Mouse (Mus musculus): ENCODE measurements at regions not wholly inside any gene's neighbourhood (a gene's known extent, or its start where the extent isn't known, plus 50 kb on each side); places are given as distances from the start of the nearest gene placed in this dataset.

DNA sequence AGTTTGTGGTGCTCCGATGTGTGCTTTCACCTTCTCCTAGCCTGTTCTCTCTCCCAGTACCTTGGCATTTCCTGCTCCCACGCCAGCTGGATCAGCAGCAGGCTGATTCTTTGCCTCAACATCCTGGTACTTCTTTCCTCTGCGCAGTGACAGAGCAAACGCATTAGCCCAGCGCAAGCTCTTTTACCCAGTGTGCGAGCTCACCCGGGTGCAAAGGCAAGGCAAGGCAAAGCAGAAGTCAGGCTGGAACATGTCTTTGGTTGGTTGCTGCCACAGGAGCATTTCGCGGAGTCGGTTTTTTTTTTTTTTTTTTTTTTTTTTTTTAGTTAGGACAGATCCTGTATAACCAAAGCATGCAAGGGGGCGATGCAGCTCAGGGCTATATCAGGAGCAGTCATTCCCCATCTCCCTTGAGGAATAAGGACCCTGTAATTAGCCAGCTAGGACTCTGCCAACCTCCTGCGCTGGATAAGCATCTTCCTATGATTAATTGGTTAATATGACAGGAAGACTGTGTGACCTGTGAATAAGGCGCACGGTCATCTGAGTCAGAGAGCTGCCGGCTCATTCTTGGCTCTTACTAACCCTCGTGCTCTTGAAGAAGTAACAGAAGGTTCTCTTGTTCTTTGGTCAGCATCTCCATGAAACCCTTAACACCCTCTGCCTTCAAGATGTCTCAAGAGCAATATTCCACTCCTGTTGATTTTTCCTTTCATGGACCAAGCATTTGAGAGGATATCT lies 123.9 kb downstream of the Ifng start:
- TF ChIP-seq CTCF (IDR thresholded peaks at IDR 0.05; ENCODE audit: borderline replicate concordance, insufficient read depth, low read length) = no peak

DNA sequence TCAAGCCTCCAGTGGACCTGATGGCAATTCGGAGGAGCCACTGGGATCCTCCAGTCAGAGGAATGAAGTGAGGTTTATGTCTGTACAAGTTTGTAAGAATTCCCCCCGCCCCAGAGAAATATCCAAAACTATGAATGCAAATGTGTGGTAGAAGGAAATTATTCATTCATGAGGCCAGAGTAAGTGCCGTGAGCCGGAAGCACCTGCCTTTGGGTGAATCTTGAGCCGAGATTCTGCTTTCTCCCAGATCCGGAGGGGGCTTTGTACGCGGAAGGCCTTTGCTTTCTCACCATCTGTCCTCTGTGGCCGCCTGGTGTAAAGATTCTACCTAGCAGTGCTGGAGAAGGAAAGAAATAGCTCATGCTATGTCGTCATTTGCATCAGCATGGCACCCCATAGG lies 127.8 kb downstream of the Ifng start:
- TF ChIP-seq POLR2A (IDR thresholded peaks at IDR 0.05; ENCODE audit: low read depth, low read length) (no peak), CTCF (IDR thresholded peaks at IDR 0.05; ENCODE audit: borderline replicate concordance, insufficient read depth, low read length) (no peak)
- Histone ChIP-seq H3K4me3 (ENCODE audit: insufficient read depth, low read length) (no peak overlapping the region), H3K4me1 (ENCODE audit: control insufficient read depth, insufficient read depth, low read length) (no peaks in the 10 kb centered on the region), H3K27ac (ENCODE audit: insufficient read depth, low read length) (no peak overlapping the region)

More for the DNA sequence above, 123.9 kb downstream of the Ifng start:
- Histone ChIP-seq H3K4me3 (ENCODE audit: insufficient read depth, low read length) (no peak overlapping the region), H3K4me1 (ENCODE audit: control insufficient read depth, insufficient read depth, low read length) (peaks cover 2% of the 10 kb centered on the region; the same call in 1 of the 2 replicates), H3K27ac (ENCODE audit: insufficient read depth, low read length) (no peak overlapping the region)

DNA sequence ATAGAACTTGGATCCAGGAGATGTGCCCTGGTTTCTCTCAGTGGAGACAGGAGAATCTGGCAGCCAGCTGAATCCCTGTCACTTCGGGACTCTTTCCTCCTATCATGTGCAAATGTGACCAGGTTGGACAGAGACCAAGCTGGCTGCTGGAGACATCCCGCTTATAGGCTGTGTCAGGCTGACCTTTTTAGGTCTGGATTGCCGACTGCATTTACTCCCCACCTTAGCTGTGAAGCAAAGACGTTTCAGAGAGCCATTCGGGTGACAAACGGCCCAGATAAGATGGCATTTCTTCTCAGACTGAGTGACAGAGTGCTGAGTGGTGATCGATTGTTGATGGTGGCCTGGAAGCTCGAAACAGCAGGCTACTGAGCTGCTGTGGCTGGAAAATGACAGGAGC lies 128.6 kb downstream of the Ifng start:
- Histone ChIP-seq H3K27ac (ENCODE audit: insufficient read depth, low read length) (no peak overlapping the region), H3K4me3 (ENCODE audit: insufficient read depth, low read length) (no peak overlapping the region), H3K4me1 (ENCODE audit: control insufficient read depth, insufficient read depth, low read length) (no peaks in the 10 kb centered on the region)
- no peak for TF ChIP-seq CTCF (IDR thresholded peaks at IDR 0.05; ENCODE audit: borderline replicate concordance, insufficient read depth, low read length)
- no peak for TF ChIP-seq POLR2A (IDR thresholded peaks at IDR 0.05; ENCODE audit: low read depth, low read length)

DNA sequence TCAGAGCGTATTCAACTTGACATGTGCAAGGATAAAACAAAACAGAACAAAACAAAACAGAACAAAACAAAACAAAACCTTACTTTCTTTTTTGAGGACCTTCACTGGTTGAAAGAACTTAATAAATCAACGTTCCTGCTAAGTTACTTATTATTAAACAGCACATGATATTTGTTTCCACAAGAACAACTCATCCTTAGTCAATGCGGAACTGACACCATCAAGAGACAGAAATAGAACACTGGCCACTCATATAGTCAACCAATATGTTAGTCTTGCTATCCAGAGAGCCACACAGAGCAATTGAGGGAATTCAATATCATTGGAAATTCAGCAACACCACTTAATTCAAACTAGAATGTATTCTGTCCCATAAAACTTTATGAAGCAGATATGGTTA lies 132.4 kb downstream of the Ifng start:
- no peak overlapping the region for H3K4me3 ChIP-seq (ENCODE audit: insufficient read depth, low read length)
- no peak for TF ChIP-seq CTCF (IDR thresholded peaks at IDR 0.05; ENCODE audit: borderline replicate concordance, insufficient read depth, low read length)
- H3K27ac ChIP-seq (ENCODE audit: insufficient read depth, low read length) = no peak overlapping the region
- H3K4me1 ChIP-seq (ENCODE audit: control insufficient read depth, insufficient read depth, low read length) = no peaks in the 10 kb centered on the region

DNA sequence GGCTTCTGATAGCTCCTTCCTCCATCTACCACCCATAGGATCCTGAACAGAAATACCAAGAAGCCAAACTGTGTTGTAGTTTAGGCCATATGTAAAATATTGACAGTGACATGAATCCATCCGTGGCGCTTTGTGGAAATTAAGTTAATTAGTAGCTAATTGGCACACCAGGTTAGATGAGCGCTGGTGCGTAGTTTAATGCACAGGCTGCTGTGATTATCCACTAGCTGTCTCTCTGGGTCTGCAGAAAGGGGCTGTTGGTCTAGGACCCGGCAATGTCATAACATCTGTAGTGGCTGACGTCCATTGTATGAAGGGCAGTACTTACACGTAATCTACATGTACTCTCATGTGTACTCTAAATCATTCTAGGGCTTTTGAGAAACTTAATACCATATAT lies 134.7 kb downstream of the Ifng start:
- TF ChIP-seq CTCF (IDR thresholded peaks at IDR 0.05; ENCODE audit: borderline replicate concordance, insufficient read depth, low read length) (no peak), POLR2A (IDR thresholded peaks at IDR 0.05; ENCODE audit: low read depth, low read length) (no peak)
- Histone ChIP-seq H3K4me1 (ENCODE audit: control insufficient read depth, insufficient read depth, low read length) (no peaks in the 10 kb centered on the region), H3K4me3 (ENCODE audit: insufficient read depth, low read length) (no peak overlapping the region), H3K27ac (ENCODE audit: insufficient read depth, low read length) (no peak overlapping the region)

DNA sequence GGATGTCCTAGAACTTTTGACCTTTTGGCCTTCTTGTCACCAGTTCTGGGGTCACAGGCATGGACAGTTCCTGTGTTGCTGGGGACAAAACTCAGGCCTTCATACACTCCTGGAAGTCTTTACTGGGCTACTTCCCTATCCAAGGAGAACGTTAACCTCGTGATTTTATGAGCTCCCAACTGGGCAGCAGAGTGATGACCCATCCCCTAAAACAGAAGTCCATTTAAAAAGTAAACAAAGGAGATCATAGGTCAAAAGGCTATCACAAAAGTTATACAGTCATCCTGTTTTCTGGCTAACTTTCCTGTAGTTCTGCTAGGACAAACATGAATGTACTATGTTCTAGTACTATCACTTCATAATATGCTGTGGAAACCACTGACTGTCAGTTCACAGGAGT lies 140.5 kb downstream of the Ifng start:
- Histone ChIP-seq H3K4me1 (ENCODE audit: control insufficient read depth, insufficient read depth, low read length) (no peaks in the 10 kb centered on the region), H3K4me3 (ENCODE audit: insufficient read depth, low read length) (no peak overlapping the region), H3K27ac (ENCODE audit: insufficient read depth, low read length) (no peak overlapping the region)
- TF ChIP-seq POLR2A (IDR thresholded peaks at IDR 0.05; ENCODE audit: low read depth, low read length) = no peak
- TF ChIP-seq CTCF (IDR thresholded peaks at IDR 0.05; ENCODE audit: borderline replicate concordance, insufficient read depth, low read length) = no peak

DNA sequence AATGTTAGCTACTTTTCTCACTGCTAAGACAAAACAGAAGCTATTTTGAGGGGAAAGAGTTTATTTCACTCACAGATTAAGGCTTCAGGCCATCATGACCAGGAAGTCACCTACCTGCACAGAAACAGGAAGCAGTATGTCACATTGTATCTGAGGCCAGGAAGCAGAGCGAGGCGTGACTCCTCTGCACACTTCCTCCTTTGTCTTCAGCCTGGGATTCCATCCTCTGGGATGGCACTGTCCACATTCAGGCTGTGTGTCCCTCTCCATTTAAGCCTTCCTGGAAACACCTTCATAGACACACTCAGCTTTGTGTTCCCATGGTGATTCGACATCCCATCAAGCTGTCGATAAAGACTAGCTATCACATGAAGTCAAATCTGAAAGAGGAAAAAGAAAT lies 145.0 kb downstream of the Ifng start:
- H3K27ac ChIP-seq (ENCODE audit: insufficient read depth, low read length) = no peak overlapping the region
- no peak overlapping the region for H3K4me3 ChIP-seq (ENCODE audit: insufficient read depth, low read length)
- H3K4me1 ChIP-seq (ENCODE audit: control insufficient read depth, insufficient read depth, low read length) = no peaks in the 10 kb centered on the region
- no peak for TF ChIP-seq CTCF (IDR thresholded peaks at IDR 0.05; ENCODE audit: borderline replicate concordance, insufficient read depth, low read length)
- no peak for TF ChIP-seq POLR2A (IDR thresholded peaks at IDR 0.05; ENCODE audit: low read depth, low read length)

DNA sequence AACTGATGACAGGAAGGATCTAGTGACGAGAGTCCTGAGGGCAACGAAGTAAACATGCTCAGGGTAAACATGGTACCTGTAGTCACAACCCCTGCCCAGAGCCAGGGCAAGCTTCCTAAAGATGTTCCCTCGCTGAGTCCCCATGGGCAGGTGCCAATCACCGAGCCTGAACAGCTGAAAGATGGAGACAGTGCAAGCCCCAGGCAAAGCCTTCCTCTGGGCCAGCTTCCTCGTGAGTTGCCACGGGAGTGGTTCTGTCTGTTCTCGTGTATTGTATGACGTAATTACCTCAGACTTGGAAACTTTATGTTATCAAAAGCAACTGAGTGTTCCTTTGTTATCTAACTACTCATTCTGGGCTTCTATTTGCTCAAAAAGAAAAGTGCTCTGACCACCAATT lies 147.4 kb downstream of the Ifng start:
- Histone ChIP-seq H3K4me1 (ENCODE audit: control insufficient read depth, insufficient read depth, low read length) (no peaks in the 10 kb centered on the region), H3K27ac (ENCODE audit: insufficient read depth, low read length) (no peak overlapping the region), H3K4me3 (ENCODE audit: insufficient read depth, low read length) (no peak overlapping the region)
- no peak for TF ChIP-seq POLR2A (IDR thresholded peaks at IDR 0.05; ENCODE audit: low read depth, low read length)
- TF ChIP-seq CTCF (IDR thresholded peaks at IDR 0.05; ENCODE audit: borderline replicate concordance, insufficient read depth, low read length) = no peak

DNA sequence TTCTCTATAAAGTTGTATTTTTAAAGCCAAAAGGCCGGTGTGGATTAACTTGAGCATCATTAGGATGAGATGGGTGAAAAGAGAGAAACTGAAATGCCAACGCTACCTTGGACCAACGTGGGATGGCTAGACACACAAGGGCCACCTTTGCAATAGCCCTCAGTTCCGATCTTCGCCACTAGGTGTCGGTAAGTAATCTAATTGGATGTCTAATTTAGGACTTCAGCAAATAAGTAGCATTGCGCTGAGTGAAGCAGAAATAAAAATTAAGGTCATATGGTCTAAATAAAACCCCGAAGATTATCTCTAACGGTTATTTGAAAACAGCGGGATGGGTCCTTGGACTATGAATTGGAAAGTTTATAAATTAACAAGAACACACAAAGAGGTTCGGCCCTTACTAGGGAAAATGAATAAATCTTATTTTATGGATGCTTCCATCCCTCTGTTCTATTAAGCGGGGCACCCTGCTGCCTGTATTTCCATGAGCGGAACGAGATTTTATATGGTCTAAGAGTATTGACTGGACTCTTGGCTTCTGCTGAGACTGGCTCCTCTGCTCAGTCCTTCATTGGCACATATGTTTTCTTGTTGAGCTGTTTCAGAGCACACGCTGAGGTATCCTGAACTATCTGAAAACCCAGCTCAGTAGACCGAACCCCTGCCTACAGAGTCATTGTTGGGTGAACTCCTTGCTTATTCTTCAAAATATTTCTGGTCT lies 152.0 kb downstream of the Ifng start:
- H3K4me3 ChIP-seq (ENCODE audit: insufficient read depth, low read length) = no peak overlapping the region

DNA sequence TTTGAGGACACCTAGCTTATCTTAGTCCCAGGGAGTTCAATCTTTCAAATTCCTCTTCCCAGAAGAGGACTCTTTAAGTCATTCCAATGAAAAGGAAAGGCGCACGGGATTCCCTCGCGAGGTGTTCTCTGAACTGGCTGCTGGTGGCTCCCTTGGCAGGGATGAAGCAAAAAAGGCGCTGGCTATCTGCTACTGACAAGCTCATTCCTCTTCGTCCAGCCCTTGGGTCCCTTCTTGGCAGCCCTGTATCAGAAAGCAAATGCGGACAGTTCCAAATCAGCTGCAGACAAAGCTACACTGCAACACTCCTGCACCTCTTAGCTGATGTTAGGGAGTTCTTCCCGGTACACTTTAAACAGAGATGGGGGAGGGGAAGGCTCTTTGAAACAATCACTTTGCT lies 155.4 kb downstream of the Ifng start:
- Histone ChIP-seq H3K27ac (ENCODE audit: insufficient read depth, low read length) (no peak overlapping the region), H3K4me3 (ENCODE audit: insufficient read depth, low read length) (no peak overlapping the region), H3K4me1 (ENCODE audit: control insufficient read depth, insufficient read depth, low read length) (no peaks in the 10 kb centered on the region)
- TF ChIP-seq CTCF (IDR thresholded peaks at IDR 0.05; ENCODE audit: borderline replicate concordance, insufficient read depth, low read length) (no peak), POLR2A (IDR thresholded peaks at IDR 0.05; ENCODE audit: low read depth, low read length) (no peak)

More for the DNA sequence above, 152.0 kb downstream of the Ifng start:
- Histone ChIP-seq H3K4me1 (ENCODE audit: control insufficient read depth, insufficient read depth, low read length) (no peaks in the 10 kb centered on the region), H3K27ac (ENCODE audit: insufficient read depth, low read length) (no peak overlapping the region)
- TF ChIP-seq POLR2A (IDR thresholded peaks at IDR 0.05; ENCODE audit: low read depth, low read length) (no peak), CTCF (IDR thresholded peaks at IDR 0.05; ENCODE audit: borderline replicate concordance, insufficient read depth, low read length) (peak; percentile 63; the same call in 1 of the 2 replicates)
